Comparison of ENCODE assay signal across 7 mouse cellular contexts in the genomic region with DNA sequence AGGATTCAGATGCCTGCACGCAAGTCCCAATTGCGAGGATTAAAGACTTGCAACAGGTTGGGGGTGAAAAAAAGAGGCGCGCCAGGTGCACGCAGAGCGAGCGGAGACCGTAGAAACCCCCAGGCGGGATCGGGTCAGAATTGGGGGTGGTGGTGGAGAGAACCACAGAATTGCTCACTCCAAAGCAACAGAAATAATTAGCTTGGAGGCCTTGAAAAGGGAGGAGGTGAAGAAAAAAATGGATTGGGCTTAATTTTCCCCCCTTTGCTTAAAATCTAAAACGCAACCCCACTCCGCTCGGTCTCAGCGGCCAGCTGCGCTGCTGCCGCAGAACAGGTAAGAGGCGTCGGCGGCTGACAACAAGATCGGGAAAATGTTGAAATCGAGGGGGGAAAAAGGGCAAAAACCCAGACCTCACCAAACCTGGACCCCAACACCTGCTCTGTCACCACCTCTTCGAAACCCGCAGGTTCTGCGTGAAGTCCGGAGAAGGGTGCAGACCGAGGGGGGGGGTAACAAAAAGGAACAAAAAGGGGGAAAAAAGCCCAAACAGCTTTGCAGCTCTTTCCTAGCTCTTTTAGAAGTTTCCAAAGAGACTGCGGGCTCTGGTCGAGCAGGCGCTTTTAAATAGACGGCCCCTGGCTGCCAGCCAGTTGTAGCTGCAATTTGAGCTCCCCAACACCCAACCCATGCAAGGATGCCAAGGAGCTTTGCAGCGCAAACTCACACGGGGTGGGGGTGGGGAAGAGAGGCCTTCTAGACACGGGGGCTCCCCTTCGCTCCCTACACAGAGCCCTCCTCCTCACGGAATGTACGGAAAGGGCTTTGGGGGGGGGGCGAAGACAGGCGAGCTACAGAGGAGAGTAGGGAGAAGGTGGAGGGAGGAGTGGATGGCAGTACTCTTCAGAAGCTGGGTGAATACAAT. TPM values are rescaled to one million over a fixed set of nuclear protein-coding genes. Genes with fewer than 3 reads are reported as not detected.
DNase-seq lines count a peak whose midpoint lies in the region; ATAC-seq lines count a peak whose summit lies in the region.

A gene (minus strand): TSS at position 598 of the 925 bp plus-strand sequence.

- H3K9me3 ChIP-seq in limb, embryonic 15.5 days, result no peaks in the 10 kb centered on the region

- peak within 1 kb of the TSS; percentile 92 for H3K27ac ChIP-seq in limb, embryonic 15.5 days

- peaks cover 5% of the 10 kb centered on the region; the same call in 1 of the 2 replicates for H3K27me3 ChIP-seq in limb, embryonic 15.5 days

- H3K4me1 ChIP-seq in limb, embryonic 15.5 days, result peaks cover 68% of the 10 kb centered on the region

- H3K36me3 ChIP-seq in limb, embryonic 15.5 days, result no peaks in the 10 kb centered on the region

- DNase-seq in adrenal gland, postnatal 25 days, result peak; percentile 81
- DNase-seq in embryo, embryonic 9.5 days (ENCODE audit: extremely low spot score), result peak; percentile 79
- DNase-seq in heart, adult 8-10 months (ENCODE audit: low spot score), result peak; percentile 59
- DNase-seq in kidney, adult 9 months, result peak; percentile 89
- DNase-seq in neural tube, embryonic 10.5 days (ENCODE audit: extremely low spot score, low spot score), result peak; percentile 63
- peak; percentile 76 for DNase-seq in urinary bladder, postnatal 25 days (ENCODE audit: low spot score)

- under 1% methylated on average over 38 of the region's 38 CpGs for WGBS in limb, embryonic 15.5 days

- peak within 1 kb of the TSS; percentile 77 for H3K9ac ChIP-seq in limb, embryonic 15.5 days

- ATAC-seq in limb, embryonic 15.5 days (ENCODE audit: insufficient number of reproducible peaks, low FRiP score, low TSS enrichment, low read depth), result peak; percentile 53; the same call in 1 of the 2 replicates

- H3K4me3 ChIP-seq in limb, embryonic 15.5 days, result peak within 1 kb of the TSS; percentile 63

- H3K4me2 ChIP-seq in limb, embryonic 15.5 days, result peak within 1 kb of the TSS; percentile 81

RNA-seq across cellular contexts. Expression of the gene that starts here (rescaled TPM):
- total RNA-seq in adrenal gland, postnatal 25 days (2021), result 49.9 and 57.5 TPM in 2 replicates
- total RNA-seq in heart, adult 8-10 months (2022), result 100 to 1,000 TPM in 3 of 4 experiments, 10 to 100 TPM in 1; 89.6 to 129 (median 119) TPM
- polyA plus RNA-seq in limb, embryonic 15.5 days (2015; fragmentation: Nextera tagmentation; extraction: Ambion mirVana), result 108 and 118 TPM in 2 replicates

Comparison
In these comparisons a context has a peak if more than half of its experiments do, and no peak if none do; other contexts are left out.
1. Peak in every context shown above with its lines: DNase-seq, ATAC-seq, H3K4me3 ChIP-seq and H3K27ac ChIP-seq.